Mouse (Mus musculus) neural tube, embryonic 12.5 days (tissue): ENCODE results near the gene Fgfr2. TPM values are rescaled to one million over a fixed set of nuclear protein-coding genes. Genes with fewer than 3 reads are reported as not detected.

Source experiments
- ATAC-seq: fragments of 200-750 bp; cut with Nextera tagmentation; 2 replicates; pipeline ENCODE4 v1.8.0; 2017; ENCODE audit warnings: low read depth, mild to moderate bottlenecking, moderate TSS enrichment, moderate library complexity; ENCODE audit not compliant: low FRiP score
- H3K27ac ChIP-seq: fragments of 300-500 bp; sonication (generic); 2 replicates; pipeline ENCODE4 v1.5.1; 2016
- H3K27me3 ChIP-seq: fragments of 300-500 bp; sonication (generic); replicated peaks from 2 replicates; pipeline ENCODE4 v1.6.1; 2016; ENCODE audit warnings: mild to moderate bottlenecking
- H3K36me3 ChIP-seq: fragments of 300-500 bp; sonication (generic); 2 replicates; pipeline ENCODE4 v1.6.1; 2016; ENCODE audit warnings: mild to moderate bottlenecking
- H3K4me1 ChIP-seq: fragments of 300-500 bp; sonication (generic); 2 replicates; pipeline ENCODE4 v1.6.1; 2016
- H3K4me2 ChIP-seq: fragments of 300-500 bp; sonication (generic); replicated peaks from 2 replicates; pipeline ENCODE4 v1.6.1; 2016; ENCODE audit warnings: mild to moderate bottlenecking
- H3K4me3 ChIP-seq: fragments of 300-500 bp; sonication (generic); 2 replicates; pipeline ENCODE4 v1.5.1; 2016
- H3K9ac ChIP-seq: fragments of 300-500 bp; sonication (generic); 2 replicates; pipeline ENCODE4 v1.6.1; 2016; ENCODE audit warnings: mild to moderate bottlenecking
- H3K9me3 ChIP-seq: fragments of 300-500 bp; sonication (generic); 2 replicates; pipeline ENCODE4 v1.6.1; 2016; ENCODE audit warnings: mild to moderate bottlenecking
- WGBS: fragments of 180-500 bp; shearing (Covaris S2); methylation state at CpG from one replicate; pipeline ENCODE4 v1.1.7; 2016; 5-methylcytosine and 5-hydroxymethylcytosine counted together
- polyA plus RNA-seq: library from polyadenylated mRNA; unstranded; fragments of >200 nt; fragmentation: Nextera tagmentation; extraction: Ambion mirVana; gene quantifications from 2 replicates; pipeline ENCODE4 v1.2.1, GENCODE M21; 2016

Fgfr2 gene
- polyA plus RNA-seq, 1 experiment from 2014 or later: 65.0 TPM

DNA sequence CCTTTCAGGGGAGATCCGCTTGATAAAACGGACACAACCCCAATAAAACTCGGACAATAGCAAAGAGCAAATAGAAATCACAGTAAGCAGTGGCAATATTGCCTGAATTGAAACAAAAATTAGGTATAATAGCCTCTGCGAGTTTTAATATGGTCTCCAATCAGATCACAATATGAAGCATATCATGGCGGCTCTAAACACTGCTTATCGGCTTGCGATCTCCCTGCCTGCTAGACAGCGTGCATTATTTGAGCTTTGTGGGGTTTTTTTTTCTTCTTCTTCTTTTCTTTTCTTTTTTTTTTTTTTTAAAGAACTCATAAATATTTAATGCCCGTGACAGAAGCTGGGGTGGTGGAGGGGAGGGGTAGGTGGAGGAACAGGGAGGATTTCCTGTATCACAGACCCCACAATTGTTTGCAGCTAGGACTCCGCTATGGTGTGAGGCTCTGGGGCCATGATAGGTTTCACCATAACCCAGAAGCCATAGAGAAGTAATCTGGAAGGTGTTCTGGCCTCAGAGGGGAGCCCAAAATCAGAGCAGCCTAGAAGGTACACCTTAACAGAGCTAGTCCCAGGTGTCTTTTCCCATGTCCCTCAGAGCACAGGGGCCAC, 1334.4 kb downstream of the Fgfr2 start:
- H3K4me2 ChIP-seq: no peak overlapping the region
- WGBS: 33% methylated on average over 10 of the region's 10 CpGs
- H3K9ac ChIP-seq: no peak overlapping the region
- H3K36me3 ChIP-seq: no peaks in the 10 kb centered on the region
- ATAC-seq: no peak
- H3K9me3 ChIP-seq: no peaks in the 10 kb centered on the region
- peaks cover 25% of the 10 kb centered on the region for H3K27me3 ChIP-seq
- peaks cover 4% of the 10 kb centered on the region; the same call in 1 of the 2 replicates for H3K4me1 ChIP-seq
- no peak overlapping the region for H3K27ac ChIP-seq
- H3K4me3 ChIP-seq: no peak overlapping the region

DNA sequence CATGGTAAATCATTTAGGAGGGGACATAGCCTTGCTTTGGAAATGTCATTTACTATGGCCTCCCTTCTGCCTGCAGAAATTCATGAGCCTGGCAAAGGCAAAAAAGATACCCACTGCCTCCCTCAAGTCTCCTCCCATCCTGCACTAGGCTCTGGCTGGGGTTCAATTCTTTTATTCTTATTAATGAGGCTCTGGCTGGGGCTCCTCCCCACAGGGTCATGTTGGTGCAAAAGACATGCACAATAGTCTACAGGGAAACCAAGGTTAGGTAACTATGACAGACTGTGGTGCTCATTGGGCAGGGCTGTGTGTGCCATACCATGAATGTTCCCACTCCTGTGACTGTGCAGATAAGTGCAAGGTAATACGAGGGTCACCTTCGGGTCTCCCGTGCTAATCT, 1337.4 kb downstream of the Fgfr2 start:
- Histone ChIP-seq H3K27ac (no peak overlapping the region), H3K27me3 (peaks cover 29% of the 10 kb centered on the region), H3K4me3 (no peak overlapping the region), H3K36me3 (no peaks in the 10 kb centered on the region), H3K4me2 (no peak overlapping the region), H3K9me3 (no peaks in the 10 kb centered on the region), H3K4me1 (peaks cover 3% of the 10 kb centered on the region; the same call in 1 of the 2 replicates), H3K9ac (no peak overlapping the region)
- WGBS: 97% methylated on average over 3 of the region's 3 CpGs
- no peak for ATAC-seq

DNA sequence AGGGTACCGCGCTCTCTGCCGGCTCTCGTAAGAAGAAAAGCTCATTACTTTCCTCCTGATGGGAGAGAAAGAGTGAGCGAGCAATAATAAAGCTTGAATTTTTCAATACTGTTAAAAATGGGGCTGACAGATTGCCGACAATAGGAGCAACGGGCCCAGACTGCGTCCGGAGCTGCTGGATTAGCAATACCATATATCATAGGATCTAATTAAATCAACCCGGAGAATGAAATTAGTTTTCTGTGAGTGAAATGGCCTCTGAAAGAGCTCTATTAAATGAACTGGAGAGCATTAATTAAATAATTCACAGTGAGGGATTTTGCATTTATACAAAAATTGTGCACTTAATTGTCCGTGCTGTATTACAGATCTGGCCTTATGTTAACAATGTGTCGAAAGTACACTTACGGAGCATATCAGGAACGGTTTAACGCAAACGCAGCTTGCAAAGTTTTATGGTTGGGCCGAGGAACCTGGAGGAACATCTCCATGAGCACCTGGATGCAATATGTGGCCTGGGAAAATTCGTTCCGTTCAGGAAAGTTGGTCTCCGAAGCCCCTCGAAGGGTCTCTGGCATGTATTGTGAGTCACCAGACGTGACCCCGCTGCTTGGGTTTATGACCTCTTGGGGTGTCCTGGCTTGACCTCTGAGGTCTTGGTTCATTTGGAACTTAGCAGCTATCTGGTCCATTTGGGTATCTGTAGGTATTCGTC, 1344.7 kb downstream of the Fgfr2 start:
- H3K4me1 ChIP-seq: peaks cover 27% of the 10 kb centered on the region
- H3K9me3 ChIP-seq: no peaks in the 10 kb centered on the region
- no peak overlapping the region for H3K4me3 ChIP-seq
- no peak for ATAC-seq
- no peak overlapping the region for H3K27ac ChIP-seq
- peaks cover 57% of the 10 kb centered on the region for H3K27me3 ChIP-seq
- H3K9ac ChIP-seq: no peak overlapping the region
- H3K4me2 ChIP-seq: peak overlapping the region; percentile 3
- 37% methylated on average over 24 of the region's 24 CpGs for WGBS
- H3K36me3 ChIP-seq: no peaks in the 10 kb centered on the region

DNA sequence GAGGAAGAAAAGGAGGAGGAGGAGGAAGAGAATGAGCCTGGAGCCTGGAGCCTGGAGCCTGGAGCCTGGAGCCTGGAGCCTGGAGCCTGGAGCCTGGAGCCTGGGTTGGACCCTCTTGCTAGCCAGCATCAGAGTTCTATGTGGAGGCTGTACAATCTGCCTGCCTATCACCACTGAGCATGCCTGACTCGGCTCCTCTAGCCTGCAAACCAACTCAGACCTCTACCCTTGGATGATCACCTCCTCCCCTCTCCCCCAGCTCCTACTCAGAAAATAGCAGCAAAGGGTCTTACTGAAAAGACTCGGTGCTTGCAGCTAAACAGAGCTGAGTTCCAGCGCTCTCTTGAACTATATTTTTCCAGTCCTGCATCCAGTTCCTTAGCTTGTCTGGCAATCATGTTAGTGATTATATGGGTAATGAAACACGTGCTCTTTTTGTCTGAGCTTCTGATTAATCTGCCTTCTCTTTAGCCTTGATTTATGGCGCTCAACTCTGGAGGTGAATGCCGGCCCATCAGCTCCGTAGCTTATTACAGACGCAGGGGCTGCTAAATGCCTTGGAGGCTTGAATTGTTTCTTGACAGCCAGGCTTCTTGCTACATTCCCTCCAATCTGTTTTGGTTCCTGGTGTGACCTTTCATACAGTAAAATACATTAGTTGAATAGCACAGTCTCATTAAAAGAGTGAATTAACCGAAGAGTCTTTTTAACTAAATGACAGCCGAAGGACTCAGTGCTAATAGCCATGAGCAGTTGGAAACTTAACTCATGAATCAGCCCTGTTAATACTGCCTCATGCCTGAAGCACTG, 1345.5 kb downstream of the Fgfr2 start:
- H3K9me3 ChIP-seq: no peaks in the 10 kb centered on the region
- H3K36me3 ChIP-seq: no peaks in the 10 kb centered on the region
- peaks cover 58% of the 10 kb centered on the region for H3K27me3 ChIP-seq
- H3K4me1 ChIP-seq: peaks cover 27% of the 10 kb centered on the region
- peak; percentile 86 for ATAC-seq
- H3K9ac ChIP-seq: no peak overlapping the region
- peak overlapping the region; percentile 26; the same call in 1 of the 2 replicates for H3K4me2 ChIP-seq
- WGBS: 14% methylated on average over 10 of the region's 10 CpGs
- no peak overlapping the region for H3K27ac ChIP-seq
- no peak overlapping the region for H3K4me3 ChIP-seq

DNA sequence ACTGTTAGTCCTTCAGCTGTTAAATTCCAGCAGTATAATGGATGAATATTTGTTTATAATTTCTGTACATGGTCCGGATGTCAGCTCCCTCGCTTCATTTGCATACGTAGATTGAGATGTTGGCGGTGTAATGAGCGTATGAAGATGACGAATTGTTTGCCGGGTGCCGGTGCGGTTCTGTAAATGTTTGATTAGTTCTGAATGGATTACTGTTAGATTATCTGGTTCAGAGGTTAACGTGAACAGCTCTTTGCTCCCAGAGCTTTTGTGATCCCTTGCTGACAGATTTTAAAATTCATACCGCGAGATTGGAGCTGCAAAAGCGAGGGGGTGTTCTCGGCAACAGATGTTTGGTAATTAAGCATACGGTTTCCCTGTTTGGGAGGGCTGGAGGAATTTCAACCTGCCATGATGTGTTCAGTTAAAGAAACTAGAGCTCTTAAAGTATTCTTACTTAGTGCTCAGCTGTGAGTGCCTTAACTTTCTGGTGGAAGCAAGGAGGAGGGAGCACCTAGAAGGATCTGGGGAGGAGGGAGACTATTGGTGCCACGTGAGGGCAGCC, 1346.9 kb downstream of the Fgfr2 start:
- WGBS: 68% methylated on average over 16 of the region's 16 CpGs
- no peak for ATAC-seq
- Histone ChIP-seq H3K9ac (no peak overlapping the region), H3K4me3 (no peak overlapping the region), H3K27me3 (peaks cover 66% of the 10 kb centered on the region), H3K4me1 (peaks cover 27% of the 10 kb centered on the region), H3K4me2 (no peak overlapping the region), H3K36me3 (no peaks in the 10 kb centered on the region), H3K27ac (no peak overlapping the region), H3K9me3 (no peaks in the 10 kb centered on the region)

DNA sequence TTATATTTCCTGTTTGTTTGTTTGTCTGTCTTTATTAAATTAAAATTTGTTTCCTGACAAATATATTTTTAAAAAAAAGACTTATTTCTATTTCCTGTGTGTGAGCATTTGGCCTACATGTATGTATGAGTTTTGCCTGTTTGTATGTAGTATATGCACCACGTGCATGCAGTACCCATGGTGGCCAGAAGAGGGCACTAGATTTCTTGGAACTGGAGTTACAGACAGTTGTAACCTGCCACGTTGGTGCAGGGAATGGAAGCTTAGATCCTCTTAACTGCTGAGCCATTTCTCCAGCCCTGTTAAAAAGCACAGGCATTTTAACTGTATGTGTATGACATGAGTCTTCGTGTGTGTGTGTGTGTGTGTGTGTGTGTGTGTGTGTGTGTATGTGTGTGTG, 1365.2 kb downstream of the Fgfr2 start:
- Histone ChIP-seq H3K27me3 (no peaks in the 10 kb centered on the region), H3K36me3 (no peaks in the 10 kb centered on the region), H3K27ac (no peak overlapping the region), H3K4me1 (no peaks in the 10 kb centered on the region), H3K4me2 (no peak overlapping the region), H3K9ac (no peak overlapping the region), H3K9me3 (peaks cover 8% of the 10 kb centered on the region; the same call in 1 of the 2 replicates), H3K4me3 (no peak overlapping the region)
- ATAC-seq: no peak
- WGBS: 88% methylated on average over 3 of the region's 3 CpGs

DNA sequence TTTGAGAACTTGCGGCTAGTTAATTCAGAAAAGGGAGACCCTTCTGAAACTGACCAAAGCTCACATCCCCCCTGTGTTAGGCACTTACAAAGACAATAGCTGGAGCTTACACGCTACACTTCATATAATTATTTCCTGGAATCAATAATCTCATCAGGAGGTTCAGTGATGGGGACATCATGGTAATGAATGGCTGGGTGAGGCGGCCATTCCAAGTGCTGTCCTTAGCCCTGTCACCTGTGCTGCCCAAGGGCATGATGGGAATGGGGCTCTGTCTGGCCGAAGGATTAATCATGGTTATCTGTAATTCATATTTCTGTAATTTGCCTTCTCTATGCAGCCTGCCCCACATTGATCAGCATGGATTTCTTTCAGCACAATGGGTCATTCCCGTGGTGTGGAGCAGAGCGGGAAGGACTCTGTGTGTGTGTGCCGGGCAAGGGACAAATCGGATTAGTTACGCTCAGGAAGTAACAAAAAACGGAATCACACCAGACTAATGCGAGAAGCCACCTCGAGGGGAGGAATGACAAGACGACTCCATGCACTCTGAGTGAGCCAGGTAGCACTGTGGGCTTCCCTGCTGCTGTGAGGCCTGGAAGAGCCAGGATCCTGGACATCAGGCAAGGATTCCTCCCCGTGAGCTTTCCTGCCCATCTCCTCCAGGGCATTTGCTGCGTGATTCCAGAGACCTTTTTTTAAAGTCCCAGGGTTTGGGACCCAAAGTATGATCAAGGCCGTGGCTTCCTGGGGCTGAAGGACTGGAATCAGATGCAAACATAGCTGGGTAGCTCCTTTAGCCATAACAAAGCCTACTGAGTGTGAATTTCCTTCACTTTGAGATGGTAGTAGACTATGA, 1375.8 kb downstream of the Fgfr2 start:
- H3K4me3 ChIP-seq: no peak overlapping the region
- no peak overlapping the region for H3K27ac ChIP-seq
- H3K9me3 ChIP-seq: no peaks in the 10 kb centered on the region
- no peak overlapping the region for H3K9ac ChIP-seq
- no peak for ATAC-seq
- WGBS: 33% methylated on average over 16 of the region's 16 CpGs
- H3K36me3 ChIP-seq: no peaks in the 10 kb centered on the region
- peaks cover 21% of the 10 kb centered on the region; the same call in 1 of the 2 replicates for H3K4me1 ChIP-seq
- peaks cover 39% of the 10 kb centered on the region for H3K27me3 ChIP-seq
- H3K4me2 ChIP-seq: no peak overlapping the region

DNA sequence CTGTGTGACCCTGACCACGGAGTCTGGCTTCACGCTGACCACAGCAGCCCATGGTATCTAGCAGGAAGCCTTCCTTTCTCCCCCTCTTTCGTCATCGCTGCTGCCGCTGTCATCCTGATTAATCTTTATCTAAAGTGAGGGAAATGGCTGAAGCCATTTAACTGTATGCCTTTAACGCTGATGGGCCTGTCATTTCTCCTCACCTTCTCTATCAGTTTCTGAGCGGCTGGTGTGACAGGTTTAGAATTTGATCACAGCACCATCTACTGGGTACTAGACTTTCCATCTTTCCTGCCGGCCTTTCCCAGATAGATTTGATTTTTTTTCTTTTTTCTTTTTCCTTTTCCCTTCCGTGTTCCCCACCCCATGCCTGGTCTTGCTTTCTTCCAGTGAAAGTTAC, 1376.4 kb downstream of the Fgfr2 start:
- Histone ChIP-seq H3K27me3 (peaks cover 42% of the 10 kb centered on the region), H3K4me3 (no peak overlapping the region), H3K36me3 (no peaks in the 10 kb centered on the region), H3K9ac (no peak overlapping the region), H3K9me3 (no peaks in the 10 kb centered on the region), H3K27ac (no peak overlapping the region), H3K4me2 (no peak overlapping the region), H3K4me1 (peaks cover 21% of the 10 kb centered on the region; the same call in 1 of the 2 replicates)
- no peak for ATAC-seq
- WGBS: 30% methylated on average over 9 of the region's 9 CpGs

DNA sequence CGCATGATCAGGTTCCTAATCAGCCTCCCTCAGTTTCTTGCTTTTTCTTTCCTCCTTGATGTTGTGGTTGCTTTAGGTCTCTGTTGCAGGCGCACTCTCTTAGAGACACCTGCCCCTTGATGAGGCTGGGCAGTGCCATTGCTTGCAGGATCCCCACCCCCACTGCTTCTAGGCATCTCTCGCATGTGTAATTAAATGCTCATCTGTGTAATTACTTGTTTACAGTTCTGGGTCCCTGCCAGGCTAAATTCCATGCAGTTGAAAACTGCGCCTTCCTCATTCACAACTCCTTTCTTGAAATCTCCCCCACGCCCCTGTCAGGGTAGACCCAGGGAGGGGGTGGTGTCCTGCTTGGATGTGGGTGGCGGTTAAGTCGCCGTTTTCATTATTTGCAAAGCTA, 1380.0 kb downstream of the Fgfr2 start:
- H3K4me1 ChIP-seq: peaks cover 21% of the 10 kb centered on the region; the same call in 1 of the 2 replicates
- no peak overlapping the region for H3K4me2 ChIP-seq
- no peaks in the 10 kb centered on the region for H3K9me3 ChIP-seq
- no peak for ATAC-seq
- no peaks in the 10 kb centered on the region for H3K36me3 ChIP-seq
- no peak overlapping the region for H3K27ac ChIP-seq
- peaks cover 33% of the 10 kb centered on the region for H3K27me3 ChIP-seq
- H3K4me3 ChIP-seq: no peak overlapping the region
- 28% methylated on average over 8 of the region's 8 CpGs for WGBS
- H3K9ac ChIP-seq: no peak overlapping the region

DNA sequence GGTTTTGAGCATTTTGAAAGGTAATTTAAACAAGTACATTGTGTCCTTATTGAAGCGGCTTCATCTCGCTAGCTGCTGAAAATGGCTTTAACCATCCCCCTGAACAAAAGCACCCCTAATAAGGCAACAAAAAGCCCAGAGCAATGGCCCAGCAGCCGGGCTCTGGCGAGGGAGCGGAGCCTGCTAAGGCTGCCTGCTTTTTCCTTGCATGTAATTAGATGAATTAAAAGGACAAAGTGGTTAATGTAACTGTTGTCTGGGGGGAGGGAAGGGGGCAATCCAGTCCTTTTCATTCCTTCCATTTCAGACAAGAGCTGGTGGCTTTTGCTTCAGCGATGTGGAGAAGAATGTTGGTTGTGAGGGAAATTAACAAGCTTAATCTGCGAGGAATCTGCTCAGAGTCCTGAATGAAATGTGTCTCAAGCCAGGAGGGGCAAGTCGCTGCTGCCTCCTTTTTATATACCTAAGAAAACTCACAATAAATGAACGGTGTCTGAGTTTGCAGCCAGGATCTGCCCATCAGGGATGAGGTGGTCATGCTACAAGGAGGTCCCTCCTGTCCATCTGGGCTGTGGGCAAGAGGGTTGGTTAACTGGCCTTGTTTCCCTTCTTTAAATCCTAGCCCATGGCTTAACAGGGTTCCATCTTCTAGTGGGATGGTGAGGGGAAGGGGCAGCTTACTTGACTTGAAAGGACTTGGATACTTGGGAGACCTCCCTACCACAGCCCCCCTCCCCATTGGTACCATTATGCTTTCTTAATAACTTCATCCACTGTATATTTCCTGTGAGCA, 1400.2 kb downstream of the Fgfr2 start:
- no peak for ATAC-seq
- Histone ChIP-seq H3K9ac (no peak overlapping the region), H3K4me1 (peaks cover 8% of the 10 kb centered on the region), H3K27ac (no peak overlapping the region), H3K9me3 (no peaks in the 10 kb centered on the region), H3K4me3 (no peak overlapping the region), H3K36me3 (no peaks in the 10 kb centered on the region), H3K4me2 (peak overlapping the region; percentile 38), H3K27me3 (peaks cover 13% of the 10 kb centered on the region; the same call in 1 of the 2 replicates)
- WGBS: 9% methylated on average over 9 of the region's 9 CpGs

DNA sequence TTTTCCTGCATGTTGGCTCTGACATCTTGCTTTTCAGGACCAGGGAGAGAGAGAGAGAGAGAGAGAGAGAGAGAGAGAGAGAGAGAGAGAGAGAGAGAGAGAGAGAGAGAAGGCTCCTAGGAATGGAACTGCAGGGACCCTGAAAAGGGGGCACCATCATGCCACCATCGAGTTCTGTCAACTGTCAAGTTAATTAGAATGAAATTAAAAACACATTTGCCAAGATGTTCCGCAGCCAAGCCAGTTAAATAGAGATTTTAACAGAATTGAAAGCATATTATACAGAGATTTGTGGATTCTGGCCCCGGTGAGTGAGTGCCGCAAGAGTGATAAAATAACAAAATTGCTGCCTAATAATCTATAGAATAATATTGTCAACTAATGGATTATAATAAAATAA, 1400.8 kb downstream of the Fgfr2 start:
- 31% methylated on average over 4 of the region's 4 CpGs for WGBS
- no peaks in the 10 kb centered on the region for H3K36me3 ChIP-seq
- no peak overlapping the region for H3K27ac ChIP-seq
- peak overlapping the region; percentile 38; the same call in 1 of the 2 replicates for H3K4me2 ChIP-seq
- H3K4me1 ChIP-seq: peaks cover 8% of the 10 kb centered on the region
- no peaks in the 10 kb centered on the region for H3K9me3 ChIP-seq
- H3K27me3 ChIP-seq: peaks cover 13% of the 10 kb centered on the region; the same call in 1 of the 2 replicates
- H3K9ac ChIP-seq: no peak overlapping the region
- H3K4me3 ChIP-seq: no peak overlapping the region
- ATAC-seq: no peak
